Mouse (Mus musculus) hindbrain, embryonic 11.5 days (tissue): ENCODE results near the gene Pnpt1. TPM values are rescaled to one million over a fixed set of nuclear protein-coding genes. Genes with fewer than 3 reads are reported as not detected.

Experiments used
- ATAC-seq: fragments of 200-750 bp; cut with Nextera tagmentation; 2 replicates; pipeline ENCODE4 v1.8.0; 2017; ENCODE audit warnings: mild to moderate bottlenecking, moderate TSS enrichment, moderate library complexity; ENCODE audit not compliant: low FRiP score
- DNase-seq: peaks from one replicate; pipeline ENCODE4 v3.0.0-alpha.2; 2015; ENCODE audit warnings: low spot score
- H3K27ac ChIP-seq: fragments of 300-500 bp; sonication (generic); 2 replicates; pipeline ENCODE4 v1.5.1; 2014; ENCODE audit warnings: mild to moderate bottlenecking, low read depth, low read length
- H3K27me3 ChIP-seq: fragments of 300-500 bp; sonication (generic); 2 replicates; pipeline ENCODE4 v1.6.1; 2014; ENCODE audit warnings: mild to moderate bottlenecking, low read length, moderate library complexity, mixed read lengths; ENCODE audit not compliant: control insufficient read depth, insufficient read depth
- H3K36me3 ChIP-seq: fragments of 300-500 bp; sonication (generic); 2 replicates; pipeline ENCODE4 v1.6.1; 2014; ENCODE audit warnings: mild to moderate bottlenecking, low read length, moderate library complexity, mixed read lengths; ENCODE audit not compliant: control insufficient read depth, insufficient read depth
- H3K4me1 ChIP-seq: fragments of 300-500 bp; sonication (generic); replicated peaks from 2 replicates; pipeline ENCODE4 v1.6.1; 2014; ENCODE audit warnings: low read length, mixed read lengths; ENCODE audit not compliant: control insufficient read depth, insufficient read depth
- H3K4me2 ChIP-seq: fragments of 300-500 bp; sonication (generic); replicated peaks from 2 replicates; pipeline ENCODE4 v1.6.1; 2014; ENCODE audit warnings: mild to moderate bottlenecking, low read depth, low read length
- H3K4me3 ChIP-seq: fragments of 300-500 bp; sonication (generic); 2 replicates; pipeline ENCODE4 v1.5.1; 2014; ENCODE audit warnings: low read depth, low read length
- H3K9ac ChIP-seq: fragments of 300-500 bp; sonication (generic); 2 replicates; pipeline ENCODE4 v1.6.1; 2014; ENCODE audit warnings: low read depth, low read length
- H3K9me3 ChIP-seq: fragments of 300-500 bp; sonication (generic); 2 replicates; pipeline ENCODE4 v1.6.1; 2016; ENCODE audit warnings: low read length; ENCODE audit not compliant: control insufficient read depth
- WGBS: fragments of 180-500 bp; shearing (Covaris S2); extraction: QIAGEN DNeasy Blood & Tissue Kit; methylation state at CpG from one replicate; pipeline ENCODE4 v1.1.7; 2014; 5-methylcytosine and 5-hydroxymethylcytosine counted together
- polyA plus RNA-seq: library from polyadenylated mRNA; unstranded; fragments of >200 nt; fragmentation: Nextera tagmentation; extraction: Ambion mirVana; gene quantifications from 2 replicates; pipeline ENCODE4 v1.2.1, GENCODE M21; 2014

Pnpt1 gene
- polyA plus RNA-seq, 1 experiment from 2014 or later = 39.2 TPM

GRCm38 (mm10) chr11:29172563-29173124, 42.1 kb downstream of the Pnpt1 start, which contains the start of gene Ppp4r3b:
Ppp4r3b (plus strand) TSS chr11:29172890.
- Histone ChIP-seq H3K4me3 (peak within 1 kb of the TSS; percentile 89), H3K4me2 (peak within 1 kb of the TSS; percentile 82), H3K27me3 (no peaks in the 10 kb centered on the region), H3K4me1 (0 out of 2 replicates have a peak, but pooled peaks cover 3% of the 10 kb centered on the region), H3K27ac (peak within 1 kb of the TSS; percentile 96), H3K36me3 (no peaks in the 10 kb centered on the region), H3K9me3 (no peaks in the 10 kb centered on the region), H3K9ac (peak within 1 kb of the TSS; percentile 99)
- peak; percentile 98 for ATAC-seq
- DNase-seq = peak; percentile 97
- WGBS = under 1% methylated on average over 45 of the region's 50 CpGs

DNA sequence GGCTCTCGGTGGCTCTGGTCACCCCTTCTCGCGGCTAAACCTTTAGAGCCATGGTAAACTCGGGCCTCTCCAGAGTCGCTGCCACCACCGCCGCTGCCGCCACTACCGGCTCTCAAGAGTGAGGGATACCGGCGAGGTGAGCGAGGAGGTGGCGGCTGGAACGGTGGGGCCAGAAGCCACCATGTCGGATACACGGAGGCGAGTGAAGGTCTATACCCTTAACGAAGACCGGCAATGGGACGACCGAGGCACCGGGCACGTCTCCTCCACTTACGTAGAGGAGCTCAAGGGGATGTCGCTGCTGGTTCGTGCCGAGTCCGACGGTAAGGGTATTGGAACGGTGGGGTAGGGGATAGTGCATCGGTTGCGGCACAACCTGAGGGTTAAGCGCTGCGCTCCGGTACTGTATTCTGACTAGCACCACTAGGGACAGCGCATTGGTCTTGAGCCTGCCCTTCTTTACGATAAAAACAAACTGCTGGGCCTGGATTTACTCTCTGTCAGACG, 42.6 kb downstream of the Pnpt1 start:
- 0% methylated on average over 38 of the region's 38 CpGs for WGBS
- Histone ChIP-seq H3K4me1 (0 out of 2 replicates have a peak, but pooled peaks cover 3% of the 10 kb centered on the region), H3K36me3 (no peaks in the 10 kb centered on the region), H3K9ac (peak overlapping the region; percentile 99), H3K27ac (peak overlapping the region; percentile 96), H3K9me3 (no peaks in the 10 kb centered on the region), H3K4me2 (peak overlapping the region; percentile 82), H3K4me3 (peak overlapping the region; percentile 89), H3K27me3 (no peaks in the 10 kb centered on the region)
- DNase-seq (peak; percentile 78), ATAC-seq (peak; percentile 84)

DNA sequence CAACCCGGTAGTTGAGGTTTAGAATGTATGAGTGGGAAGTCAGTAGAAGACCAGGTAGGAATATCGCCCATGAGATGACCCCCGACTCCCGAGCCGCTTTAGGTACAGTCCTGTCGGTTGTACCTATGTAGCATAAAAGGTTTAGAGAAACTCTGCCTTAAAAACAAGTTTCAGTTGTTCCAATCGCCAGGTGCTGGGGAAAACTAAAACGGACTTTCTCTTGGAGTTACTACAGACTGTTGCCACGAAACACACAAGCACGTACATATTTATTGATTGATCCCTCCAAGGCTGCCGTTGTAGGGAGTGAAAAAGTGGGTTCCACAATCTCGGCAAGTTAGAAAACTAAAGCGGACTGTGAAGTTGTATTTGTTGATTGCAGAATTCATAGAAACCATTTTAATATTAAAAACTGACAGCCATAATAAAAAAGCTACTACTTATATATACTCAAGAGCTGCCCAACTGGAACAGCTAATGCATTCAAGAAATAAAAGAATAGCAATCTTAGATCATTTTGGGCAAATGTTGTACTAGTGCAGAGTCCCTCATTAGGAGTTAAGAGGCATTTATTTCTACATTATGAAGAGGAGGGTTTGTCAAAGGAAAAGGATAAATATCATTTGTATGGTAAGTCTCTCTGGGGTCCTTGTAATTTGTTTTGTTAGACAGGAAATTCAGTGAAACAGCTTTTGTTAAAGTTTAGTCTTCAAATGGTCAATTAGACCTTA, 43.3 kb downstream of the Pnpt1 start:
- no peaks in the 10 kb centered on the region for H3K27me3 ChIP-seq

DNA sequence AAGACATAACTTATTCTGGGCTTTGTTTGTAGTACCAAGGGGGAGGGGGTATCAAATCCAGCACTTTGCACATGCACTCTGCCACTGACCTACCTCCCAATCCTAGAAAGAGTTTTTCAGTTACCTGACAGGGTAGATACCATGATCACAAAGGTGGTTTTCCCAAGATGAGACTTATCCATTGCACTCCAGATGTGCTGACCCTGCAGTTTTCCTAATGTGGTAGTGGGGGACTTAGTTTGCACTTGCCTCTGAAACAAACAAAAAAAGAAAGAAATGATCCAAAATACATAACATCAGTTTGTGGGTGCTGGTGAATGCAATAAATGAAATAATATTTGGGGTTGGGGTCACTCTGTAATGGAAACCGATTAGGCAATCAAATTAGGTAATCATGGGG, 48.8 kb downstream of the Pnpt1 start:
- H3K27ac ChIP-seq = no peak overlapping the region
- no peak for ATAC-seq
- H3K4me1 ChIP-seq = no peaks in the 10 kb centered on the region
- 100% methylated on average over 1 of the region's 1 CpGs for WGBS
- no peaks in the 10 kb centered on the region for H3K9me3 ChIP-seq
- no peaks in the 10 kb centered on the region for H3K27me3 ChIP-seq
- no peaks in the 10 kb centered on the region for H3K36me3 ChIP-seq
- DNase-seq = no peak
- no peak overlapping the region for H3K9ac ChIP-seq
- no peak overlapping the region for H3K4me3 ChIP-seq
- no peak overlapping the region for H3K4me2 ChIP-seq

More for the DNA sequence above, 43.3 kb downstream of the Pnpt1 start:
- H3K36me3 ChIP-seq = no peaks in the 10 kb centered on the region
- 0 out of 2 replicates have a peak, but pooled peaks cover 3% of the 10 kb centered on the region for H3K4me1 ChIP-seq
- ATAC-seq = peak; percentile 8; the same call in 1 of the 2 replicates
- H3K9me3 ChIP-seq = no peaks in the 10 kb centered on the region
- H3K9ac ChIP-seq = peak overlapping the region; percentile 99
- H3K27ac ChIP-seq = no peak overlapping the region
- H3K4me2 ChIP-seq = peak overlapping the region; percentile 82
- peak; percentile 38 for DNase-seq
- 8% methylated on average over 13 of the region's 13 CpGs for WGBS
- peak overlapping the region; percentile 89 for H3K4me3 ChIP-seq

DNA sequence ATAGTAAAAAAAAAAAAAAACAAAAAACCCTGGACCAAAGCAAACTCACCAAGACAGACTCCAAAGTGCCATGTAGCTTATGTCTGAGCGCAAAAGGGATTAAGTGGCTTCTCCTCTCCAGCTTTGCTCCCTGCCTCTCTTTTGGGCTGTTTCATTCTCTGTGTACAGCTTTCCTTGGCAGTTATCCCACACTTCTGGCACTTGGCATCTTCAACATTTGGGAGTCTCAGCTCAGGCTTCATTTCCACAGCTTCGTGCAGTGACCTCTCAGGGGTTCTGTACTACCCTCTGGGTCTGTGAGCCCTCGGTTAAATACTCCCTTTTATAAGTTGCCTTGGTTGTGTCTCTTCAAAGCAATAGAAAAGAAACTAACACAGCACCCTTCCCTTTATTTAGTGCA, 50.1 kb downstream of the Pnpt1 start:
- H3K36me3 ChIP-seq = no peaks in the 10 kb centered on the region
- no peak overlapping the region for H3K4me3 ChIP-seq
- H3K4me2 ChIP-seq = no peak overlapping the region
- no peak overlapping the region for H3K27ac ChIP-seq
- no peaks in the 10 kb centered on the region for H3K4me1 ChIP-seq
- ATAC-seq (no peak), DNase-seq (no peak)
- H3K9me3 ChIP-seq = no peaks in the 10 kb centered on the region
- no peaks in the 10 kb centered on the region for H3K27me3 ChIP-seq
- no peak overlapping the region for H3K9ac ChIP-seq
- 92% methylated on average over 3 of the region's 3 CpGs for WGBS

GRCm38 (mm10) chr11:29181751-29182150, 51.2 kb downstream of the Pnpt1 start:
- Histone ChIP-seq H3K9ac (no peak overlapping the region), H3K27me3 (no peaks in the 10 kb centered on the region), H3K27ac (no peak overlapping the region), H3K4me3 (no peak overlapping the region), H3K36me3 (no peaks in the 10 kb centered on the region), H3K9me3 (no peaks in the 10 kb centered on the region), H3K4me2 (no peak overlapping the region), H3K4me1 (no peaks in the 10 kb centered on the region)
- WGBS = 95% methylated on average over 5 of the region's 5 CpGs
- DNase-seq (no peak), ATAC-seq (no peak)

- no peaks in the 10 kb centered on the region for H3K4me1 ChIP-seq
- H3K9ac ChIP-seq = no peak overlapping the region
- no peak for DNase-seq
- 93% methylated on average over 2 of the region's 2 CpGs for WGBS
- no peak overlapping the region for H3K4me2 ChIP-seq
- H3K27me3 ChIP-seq = no peaks in the 10 kb centered on the region
- H3K36me3 ChIP-seq = 0 out of 2 replicates have a peak, but pooled peaks cover 2% of the 10 kb centered on the region
- H3K9me3 ChIP-seq = no peaks in the 10 kb centered on the region
- ATAC-seq = no peak
- H3K27ac ChIP-seq = no peak overlapping the region
- no peak overlapping the region for H3K4me3 ChIP-seq
Observed at GRCm38 (mm10) chr11:29188981-29189380, 58.4 kb downstream of the Pnpt1 start.

DNA sequence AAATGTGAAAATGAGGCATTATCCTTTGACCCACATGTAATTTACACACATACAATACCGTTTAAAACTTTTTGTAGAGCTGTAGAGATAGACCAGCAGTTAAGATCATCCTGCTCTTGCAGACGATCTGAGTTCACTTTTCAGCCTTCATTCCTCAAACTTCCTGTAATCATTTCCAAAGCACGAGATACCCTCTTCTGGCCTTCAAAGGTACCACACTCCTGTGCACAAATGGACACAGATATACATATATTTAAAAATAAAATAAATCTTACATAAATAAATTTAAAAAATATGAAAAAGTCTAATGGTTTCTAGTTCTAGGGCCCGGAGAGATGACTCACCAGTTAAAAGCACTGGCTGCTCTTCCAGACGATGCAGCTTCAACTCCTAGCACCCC, 73.1 kb downstream of the Pnpt1 start:
- 86% methylated on average over 5 of the region's 5 CpGs for WGBS
- Histone ChIP-seq H3K4me2 (no peak overlapping the region), H3K27me3 (no peaks in the 10 kb centered on the region), H3K36me3 (no peaks in the 10 kb centered on the region; the same call in 1 of the 2 replicates), H3K27ac (no peak overlapping the region), H3K4me1 (no peaks in the 10 kb centered on the region), H3K9me3 (no peaks in the 10 kb centered on the region), H3K4me3 (no peak overlapping the region), H3K9ac (no peak overlapping the region)
- DNase-seq (no peak), ATAC-seq (no peak)
